Mouse (Mus musculus) midbrain, embryonic 14.5 days (tissue): Measurements from ENCODE around the gene Hoxc9. TPM values are rescaled to one million over a fixed set of nuclear protein-coding genes. Genes with fewer than 3 reads are reported as not detected.

ENCODE experiments used
- ATAC-seq: fragments of 200-750 bp; cut with Nextera tagmentation; 2 replicates; pipeline ENCODE4 v1.8.0; 2017; ENCODE audit warnings: moderate number of reproducible peaks, moderate library complexity; ENCODE audit not compliant: low FRiP score, low TSS enrichment
- DNase-seq: peaks from one replicate; pipeline ENCODE4 v3.0.0-alpha.2; 2015
- H3K27ac ChIP-seq: fragments of 300-500 bp; sonication (generic); replicated peaks from 2 replicates; pipeline ENCODE4 v1.5.1; 2014; ENCODE audit warnings: mild to moderate bottlenecking, low read depth, low read length, moderate library complexity
- H3K27me3 ChIP-seq: fragments of 300-500 bp; sonication (generic); 2 replicates; pipeline ENCODE4 v1.6.1; 2014; ENCODE audit warnings: low read length, control low read depth, mixed read lengths; ENCODE audit not compliant: control insufficient read depth, insufficient read depth
- H3K36me3 ChIP-seq: fragments of 300-500 bp; sonication (generic); 2 replicates; pipeline ENCODE4 v1.6.1; 2014; ENCODE audit warnings: low read length, control low read depth; ENCODE audit not compliant: control insufficient read depth, insufficient read depth
- H3K4me1 ChIP-seq: fragments of 300-500 bp; sonication (generic); 2 replicates; pipeline ENCODE4 v1.6.1; 2014; ENCODE audit warnings: mild to moderate bottlenecking, antibody characterized with exemption, low read length, control low read depth; ENCODE audit not compliant: control insufficient read depth, insufficient read depth
- H3K4me2 ChIP-seq: fragments of 300-500 bp; sonication (generic); 2 replicates; pipeline ENCODE4 v1.6.1; 2014; ENCODE audit warnings: mild to moderate bottlenecking, low read length, moderate library complexity
- H3K4me3 ChIP-seq: fragments of 300-500 bp; sonication (generic); replicated peaks from 2 replicates; pipeline ENCODE4 v1.5.1; 2014; ENCODE audit warnings: low read depth, low read length
- H3K9ac ChIP-seq: fragments of 300-500 bp; sonication (generic); replicated peaks from 2 replicates; pipeline ENCODE4 v1.6.1; 2014; ENCODE audit warnings: mild to moderate bottlenecking, low read length, moderate library complexity
- H3K9me3 ChIP-seq: fragments of 300-500 bp; sonication (generic); 2 replicates; pipeline ENCODE4 v1.6.1; 2016; ENCODE audit warnings: low read length, control low read depth, mixed read lengths; ENCODE audit not compliant: control insufficient read depth
- WGBS: fragments of 180-500 bp; shearing (Covaris S2); extraction: QIAGEN DNeasy Blood & Tissue Kit; methylation state at CpG from one replicate; pipeline ENCODE4 v1.1.7; 2014; 5-methylcytosine and 5-hydroxymethylcytosine counted together
- polyA plus RNA-seq: library from polyadenylated mRNA; unstranded; fragments of >200 nt; fragmentation: Nextera tagmentation; extraction: Ambion mirVana; gene quantifications from 2 replicates; pipeline ENCODE4 v1.2.1, GENCODE M21; 2014

The Hoxc9 gene
- polyA plus RNA-seq, 1 experiment from 2014 or later = not detected

DNA sequence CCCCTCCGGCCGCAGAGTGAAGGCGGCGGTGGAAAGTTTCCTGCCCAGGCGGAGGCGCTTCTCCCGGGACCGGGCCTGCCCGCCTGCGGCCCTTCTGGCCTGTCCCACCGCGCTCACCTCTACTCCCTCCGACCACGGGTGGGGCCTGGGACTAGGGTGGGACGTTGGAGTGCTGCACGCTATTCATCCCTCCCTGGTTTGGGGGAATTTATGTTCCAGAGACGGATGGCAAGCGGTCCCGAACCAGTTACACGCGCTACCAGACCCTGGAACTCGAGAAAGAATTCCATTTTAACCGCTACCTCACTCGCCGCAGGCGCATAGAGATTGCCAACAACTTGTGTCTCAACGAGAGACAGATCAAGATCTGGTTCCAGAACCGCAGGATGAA, 38.8 kb downstream of the Hoxc9 start:
- Histone ChIP-seq H3K27ac (no peak overlapping the region), H3K4me3 (no peak overlapping the region), H3K4me1 (no peaks in the 10 kb centered on the region), H3K36me3 (no peaks in the 10 kb centered on the region), H3K9ac (no peak overlapping the region), H3K4me2 (no peak overlapping the region), H3K27me3 (peaks cover 98% of the 10 kb centered on the region), H3K9me3 (no peaks in the 10 kb centered on the region)
- DNase-seq = no peak
- ATAC-seq = no peak
- under 1% methylated on average over 28 of the region's 28 CpGs for WGBS

DNA sequence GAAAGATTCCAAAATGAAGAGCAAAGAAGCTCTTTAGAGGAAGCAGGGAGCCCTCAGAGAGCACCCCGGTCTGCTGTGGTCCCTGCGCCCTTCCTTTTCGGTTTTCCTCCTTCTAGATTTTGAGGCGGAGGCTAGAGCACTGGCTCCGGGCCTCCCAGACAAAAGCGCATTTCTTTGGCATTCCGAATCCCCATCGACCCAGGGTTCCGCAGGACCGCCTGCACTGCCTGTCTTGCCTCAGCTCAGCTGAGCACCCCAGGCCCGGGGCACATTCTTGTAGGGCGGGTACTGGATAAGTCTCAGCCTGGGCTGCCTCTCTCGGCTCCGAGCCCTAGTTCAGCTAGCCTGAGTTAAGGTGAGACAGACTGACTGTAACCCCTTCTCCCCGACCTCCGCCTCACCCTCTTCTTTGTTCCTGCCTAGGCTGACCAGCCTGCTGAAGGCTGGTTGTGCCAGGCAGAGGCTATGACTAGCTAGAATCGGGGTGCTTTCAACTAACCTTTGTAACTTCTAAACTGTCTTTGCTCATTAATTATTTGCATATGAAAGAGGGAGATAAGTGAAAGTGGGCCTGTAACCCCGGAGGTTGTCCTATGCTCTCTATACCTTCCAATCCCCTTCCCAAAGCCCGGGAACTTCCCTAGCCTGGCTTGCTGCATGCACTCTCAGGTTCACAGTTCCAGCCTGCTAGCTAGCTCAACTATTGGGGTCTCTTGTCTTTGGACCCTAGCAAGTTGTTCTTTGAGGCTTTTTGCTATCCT, 39.3 kb downstream of the Hoxc9 start:
- no peak overlapping the region for H3K4me3 ChIP-seq
- H3K27ac ChIP-seq = no peak overlapping the region
- no peaks in the 10 kb centered on the region for H3K36me3 ChIP-seq
- no peaks in the 10 kb centered on the region for H3K4me1 ChIP-seq
- no peak overlapping the region for H3K4me2 ChIP-seq
- no peak overlapping the region for H3K9ac ChIP-seq
- DNase-seq (no peak), ATAC-seq (no peak)
- no peaks in the 10 kb centered on the region for H3K9me3 ChIP-seq
- WGBS = 2% methylated on average over 19 of the region's 19 CpGs
- H3K27me3 ChIP-seq = peaks cover 98% of the 10 kb centered on the region

DNA sequence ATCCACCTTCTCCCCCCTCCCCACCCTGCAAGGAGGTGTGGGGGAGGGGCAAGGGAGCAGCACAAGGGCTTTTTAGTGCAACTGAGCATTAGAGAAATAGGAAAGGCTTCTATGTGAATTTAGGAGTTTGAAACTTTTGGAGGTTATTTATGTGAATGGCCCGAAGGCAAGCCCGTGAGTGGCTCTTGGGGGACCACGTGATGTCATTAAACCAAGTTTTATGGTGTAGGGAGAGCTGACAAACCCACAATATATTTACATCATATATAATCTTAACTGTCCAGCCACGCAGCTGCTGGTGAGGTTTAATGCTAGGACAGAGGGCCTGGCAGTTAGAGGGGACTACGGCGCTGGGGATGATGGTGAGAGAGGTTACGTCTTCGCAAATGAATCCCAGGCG, 42.4 kb downstream of the Hoxc9 start, which contains the start of gene Hoxc4:
TSS of gene Hoxc4 (plus strand) at position 299 of the 400 bp plus-strand sequence.
- no peak within 1 kb of the TSS for H3K27ac ChIP-seq

DNA sequence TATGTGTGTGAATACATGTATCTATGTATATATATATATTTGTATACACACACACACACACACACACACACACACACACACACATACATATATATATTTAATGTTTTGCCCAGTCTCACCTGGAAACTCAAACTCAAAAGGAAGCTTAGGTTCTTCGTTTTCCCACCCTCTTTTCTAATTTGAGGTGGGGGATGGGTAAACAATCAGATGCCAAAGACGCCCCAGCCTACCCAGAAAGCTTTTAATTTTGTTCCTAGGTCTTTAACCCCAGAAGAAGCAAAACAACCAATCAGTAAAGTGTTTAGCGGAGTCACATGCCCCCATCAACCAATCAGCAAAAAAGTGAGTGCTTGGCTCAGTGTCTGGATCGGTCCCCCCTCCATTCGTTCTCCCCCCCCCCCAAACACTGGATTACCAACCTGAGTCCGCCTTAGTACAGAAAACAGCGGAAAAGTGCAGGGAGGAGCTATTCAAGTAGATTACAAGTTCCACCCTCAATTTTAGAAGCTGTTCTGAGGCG, 44.7 kb downstream of the Hoxc9 start:
- Histone ChIP-seq H3K9ac (no peak overlapping the region), H3K4me3 (no peak overlapping the region), H3K27ac (no peak overlapping the region), H3K4me1 (no peaks in the 10 kb centered on the region), H3K36me3 (no peaks in the 10 kb centered on the region), H3K4me2 (no peak overlapping the region), H3K9me3 (no peaks in the 10 kb centered on the region), H3K27me3 (peaks cover 100% of the 10 kb centered on the region)
- 1% methylated on average over 8 of the region's 8 CpGs for WGBS
- no peak for DNase-seq
- ATAC-seq = no peak

More for the DNA sequence above, 42.4 kb downstream of the Hoxc9 start, which contains the start of gene Hoxc4:
- 2% methylated on average over 9 of the region's 9 CpGs for WGBS
- Histone ChIP-seq H3K9ac (no peak within 1 kb of the TSS), H3K9me3 (no peaks in the 10 kb centered on the region), H3K4me3 (no peak within 1 kb of the TSS), H3K4me2 (no peak within 1 kb of the TSS), H3K27me3 (peaks cover 100% of the 10 kb centered on the region), H3K4me1 (no peaks in the 10 kb centered on the region), H3K36me3 (no peaks in the 10 kb centered on the region)
- DNase-seq (no peak), ATAC-seq (no peak)

DNA sequence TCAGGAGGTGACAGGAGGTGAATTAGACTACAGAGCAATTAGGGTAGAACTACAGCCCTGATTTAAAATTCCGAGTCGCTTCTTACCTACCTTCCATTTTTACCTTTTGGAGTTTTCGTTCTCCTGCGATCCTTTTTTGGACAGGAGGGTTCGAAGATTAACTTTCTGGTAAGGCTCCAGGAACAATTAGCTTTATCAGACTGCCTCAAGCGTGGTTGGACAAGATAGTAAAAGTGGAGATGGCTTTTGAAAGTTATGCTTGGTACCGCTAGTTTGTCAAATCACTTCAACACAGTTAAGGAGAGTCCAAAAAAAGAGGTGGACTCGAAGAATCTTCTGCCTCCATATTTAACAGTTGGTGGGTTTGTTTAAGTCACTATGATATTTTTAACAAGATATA, 45.3 kb downstream of the Hoxc9 start:
- Histone ChIP-seq H3K4me3 (no peak overlapping the region), H3K9ac (no peak overlapping the region), H3K9me3 (no peaks in the 10 kb centered on the region), H3K4me2 (no peak overlapping the region), H3K36me3 (no peaks in the 10 kb centered on the region), H3K27ac (no peak overlapping the region), H3K27me3 (peaks cover 100% of the 10 kb centered on the region), H3K4me1 (no peaks in the 10 kb centered on the region)
- no peak for ATAC-seq
- WGBS = 9% methylated on average over 8 of the region's 8 CpGs
- no peak for DNase-seq

DNA sequence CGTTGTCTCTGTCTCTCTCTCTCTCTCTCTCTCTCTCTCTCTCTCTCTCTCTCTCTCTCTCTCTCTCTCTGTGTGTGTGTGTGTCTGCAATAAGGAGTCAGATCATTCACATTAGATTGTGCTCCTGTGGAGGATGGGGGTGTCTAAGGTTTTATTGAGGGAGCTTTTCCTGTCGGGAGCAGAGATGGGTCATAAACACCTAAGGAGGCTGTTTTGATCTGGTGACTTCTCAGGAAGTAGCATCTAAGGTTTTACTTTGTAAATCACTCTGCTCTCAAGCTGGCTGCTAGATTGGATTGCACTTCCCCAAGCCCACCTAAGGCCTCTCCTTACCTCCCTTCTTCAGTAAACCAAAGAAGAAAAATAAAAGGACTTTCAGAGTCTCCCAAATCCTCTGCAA, 47.9 kb downstream of the Hoxc9 start:
- Histone ChIP-seq H3K27me3 (peaks cover 100% of the 10 kb centered on the region), H3K9me3 (no peaks in the 10 kb centered on the region), H3K4me1 (no peaks in the 10 kb centered on the region), H3K9ac (no peak overlapping the region), H3K4me3 (no peak overlapping the region), H3K27ac (no peak overlapping the region), H3K36me3 (no peaks in the 10 kb centered on the region), H3K4me2 (no peak overlapping the region)
- ATAC-seq (no peak), DNase-seq (no peak)
- 0% methylated on average over 2 of the region's 2 CpGs for WGBS

DNA sequence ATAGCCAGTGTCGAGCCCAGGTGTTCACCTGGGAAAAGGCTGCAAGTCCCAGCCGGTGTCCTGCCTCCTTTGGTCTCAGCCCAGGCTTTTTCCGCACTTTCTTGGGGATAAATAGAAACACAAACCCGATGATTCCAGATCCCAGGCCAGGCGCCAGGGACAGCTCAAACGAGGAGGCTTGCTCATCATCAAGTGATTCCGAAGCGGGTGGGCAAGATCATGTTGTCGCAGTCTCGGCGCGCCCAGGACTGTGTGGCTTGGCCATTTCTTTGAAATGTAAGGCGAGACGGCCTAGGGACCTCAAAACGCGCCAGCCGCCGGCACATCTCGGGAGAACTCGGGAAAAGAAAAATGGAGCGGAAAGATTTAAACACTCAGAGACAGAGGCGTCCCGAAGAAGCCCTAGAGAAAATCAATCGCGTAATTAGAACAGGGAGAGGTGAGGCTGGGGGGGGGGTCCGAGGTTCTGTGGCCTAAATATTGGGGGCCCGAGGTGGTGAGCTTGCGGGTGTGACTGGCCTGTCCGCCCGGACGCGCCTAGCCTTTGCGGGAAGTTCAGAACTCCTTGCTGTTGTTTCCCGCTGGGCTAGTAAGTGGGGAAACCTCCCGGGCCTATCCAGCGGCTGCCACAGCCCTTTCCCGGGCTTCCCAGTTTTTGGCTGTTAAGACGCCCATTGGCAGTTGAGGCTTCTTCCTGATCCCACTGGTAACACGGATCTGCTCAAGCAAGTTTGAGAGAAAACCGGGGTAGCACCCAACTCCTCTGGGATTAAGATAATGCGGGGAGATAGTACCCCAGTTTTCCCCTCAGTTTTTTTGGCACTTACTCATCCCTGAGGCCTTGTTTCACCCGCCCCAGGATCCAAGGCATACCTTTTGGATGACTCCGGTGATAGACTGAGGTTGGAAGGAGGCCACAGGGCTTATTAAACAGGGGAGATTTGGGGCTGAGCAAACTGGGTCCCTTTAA, 51.3 kb downstream of the Hoxc9 start:
- DNase-seq (no peak), ATAC-seq (no peak)
- Histone ChIP-seq H3K4me1 (no peaks in the 10 kb centered on the region), H3K27ac (no peak overlapping the region), H3K9me3 (no peaks in the 10 kb centered on the region), H3K4me3 (no peak overlapping the region), H3K36me3 (no peaks in the 10 kb centered on the region), H3K4me2 (no peak overlapping the region), H3K9ac (no peak overlapping the region), H3K27me3 (peaks cover 99% of the 10 kb centered on the region)
- WGBS = 2% methylated on average over 43 of the region's 43 CpGs

DNA sequence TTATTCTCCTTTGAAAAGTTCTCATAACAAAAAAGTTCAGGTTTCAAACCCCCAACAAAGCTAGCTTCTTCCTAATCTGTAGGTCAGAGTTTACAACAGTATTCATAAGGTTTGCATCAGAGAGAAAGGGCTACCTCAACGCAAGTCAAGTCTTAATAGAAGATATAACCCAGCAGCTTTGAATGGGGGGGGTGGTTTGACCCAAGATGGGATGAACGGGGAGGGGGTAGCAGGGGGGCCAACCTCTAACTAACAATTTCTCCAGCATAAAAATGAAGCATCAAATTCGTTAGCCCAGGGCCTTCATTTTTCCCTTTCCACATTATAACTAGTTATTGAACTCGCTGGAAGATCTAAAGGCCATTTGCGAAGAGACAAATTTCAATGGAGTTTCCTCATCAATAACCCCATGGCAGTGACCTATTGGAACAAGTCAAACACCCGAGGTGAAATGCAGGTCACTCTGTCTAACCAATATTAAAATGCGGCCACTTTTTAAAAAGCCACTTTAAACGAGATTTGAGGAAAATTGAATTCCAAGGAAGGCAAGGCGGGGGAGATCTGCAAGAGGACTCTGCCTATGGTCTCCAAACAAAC, 52.8 kb downstream of the Hoxc9 start:
- H3K27me3 ChIP-seq = peaks cover 97% of the 10 kb centered on the region
- H3K4me3 ChIP-seq = no peak overlapping the region
- H3K27ac ChIP-seq = no peak overlapping the region
- DNase-seq = no peak
- no peak overlapping the region for H3K4me2 ChIP-seq
- WGBS = 10% methylated on average over 9 of the region's 9 CpGs
- H3K36me3 ChIP-seq = no peaks in the 10 kb centered on the region
- no peak overlapping the region for H3K9ac ChIP-seq
- H3K4me1 ChIP-seq = no peaks in the 10 kb centered on the region
- ATAC-seq = no peak
- H3K9me3 ChIP-seq = no peaks in the 10 kb centered on the region
